Mouse (Mus musculus) cerebellum, adult 8-10 months (tissue): ENCODE measurements around the gene St6galnac3.
"Not testable (repeated sequence)": the region's sequence is repeated elsewhere in the genome, so short reads cannot be mapped to it uniquely, and the experiment has no call there.

ENCODE experiments used
- DNase-seq: peaks from one replicate; pipeline ENCODE4 v3.0.0; 2022

St6galnac3 gene

DNA sequence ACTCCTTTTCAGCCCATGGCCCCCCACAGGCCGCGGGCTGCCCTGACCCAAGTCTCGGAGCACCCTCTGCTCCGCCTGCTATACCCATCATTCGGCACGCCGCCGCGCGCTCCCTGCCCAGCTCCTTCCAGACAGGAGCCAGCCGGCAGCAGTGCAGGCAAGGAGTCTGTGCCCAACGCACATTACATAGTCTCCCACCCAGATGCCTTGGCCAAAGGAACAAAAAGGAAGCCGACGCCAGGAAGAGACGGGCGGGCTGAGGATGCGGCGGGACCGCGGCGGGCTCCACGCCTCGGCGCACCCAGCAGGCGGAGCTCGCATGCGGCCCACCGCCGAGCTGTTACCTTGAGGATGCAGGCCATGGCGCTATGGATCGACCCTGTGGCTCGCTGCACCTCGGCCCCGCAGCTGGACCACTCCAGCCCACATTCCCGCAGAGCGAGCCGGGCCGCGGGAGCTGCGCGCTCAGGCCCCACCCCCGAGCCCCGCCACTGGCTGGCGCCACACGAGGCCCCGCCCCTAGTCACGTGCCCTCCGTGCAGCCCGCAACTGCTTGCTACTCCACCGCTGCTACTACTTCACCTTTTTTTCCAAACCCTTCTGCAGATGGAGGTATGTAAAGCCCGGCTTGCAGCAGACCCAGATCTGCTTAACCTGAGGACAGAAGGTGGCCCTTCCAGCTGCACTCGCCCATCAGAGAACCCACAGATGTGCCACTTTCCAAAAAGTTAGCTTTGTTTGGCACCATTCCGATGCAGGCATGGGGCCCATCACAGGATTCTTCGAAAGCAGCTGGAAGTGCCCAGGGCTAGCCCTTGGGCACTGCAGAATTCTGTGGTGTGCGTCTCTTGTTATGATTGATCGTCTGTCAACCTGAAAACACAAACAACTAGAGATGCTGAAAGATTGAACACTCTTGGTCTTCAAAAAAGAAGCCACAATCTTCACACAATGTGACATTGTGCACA lies at the start of gene St6galnac3:
Gene St6galnac3 (minus strand): TSS at position 474 of the 968 bp plus-strand sequence.
- peak; percentile 58 for DNase-seq

DNA sequence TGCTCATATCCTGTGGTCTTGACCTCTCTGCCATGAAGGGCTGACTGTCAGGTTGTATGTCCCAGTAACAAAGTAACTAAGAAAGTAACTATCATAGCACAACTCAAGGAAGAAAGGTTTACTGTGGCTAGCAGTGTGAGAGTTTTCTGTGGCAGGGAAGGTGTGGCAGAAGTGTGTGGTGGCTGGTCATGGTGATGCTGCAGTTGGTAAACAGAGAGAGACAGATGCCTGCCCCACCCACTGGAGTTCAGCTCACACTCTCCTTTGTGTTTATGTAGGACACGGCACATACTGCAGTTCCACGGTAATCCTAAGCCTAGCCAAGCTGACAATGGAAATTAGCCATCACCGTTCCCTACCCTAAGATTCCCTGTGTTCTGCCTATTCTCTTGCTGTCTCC lies 49.6 kb upstream of the St6galnac3 start:
- no peak for DNase-seq

DNA sequence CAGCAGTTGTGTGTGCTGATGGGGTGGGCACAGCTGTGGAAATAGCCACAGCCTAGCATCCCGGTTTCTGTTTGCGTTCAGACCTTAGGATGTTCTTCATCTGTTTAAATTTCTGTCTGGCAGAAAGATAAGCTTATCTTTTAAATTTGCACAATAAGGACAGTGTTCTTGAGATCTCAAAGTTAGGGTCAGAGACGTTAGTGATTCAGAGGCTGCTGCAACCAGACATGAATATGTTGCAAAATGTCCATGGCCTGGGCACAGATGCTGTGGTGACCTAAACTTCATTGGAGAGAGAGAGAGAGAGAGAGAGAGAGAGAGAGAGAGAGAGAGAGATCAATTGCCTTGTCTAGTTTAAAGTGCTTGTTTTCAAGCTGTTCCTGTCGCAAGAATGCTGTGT lies 46.5 kb upstream of the St6galnac3 start:
- no peak for DNase-seq

DNA sequence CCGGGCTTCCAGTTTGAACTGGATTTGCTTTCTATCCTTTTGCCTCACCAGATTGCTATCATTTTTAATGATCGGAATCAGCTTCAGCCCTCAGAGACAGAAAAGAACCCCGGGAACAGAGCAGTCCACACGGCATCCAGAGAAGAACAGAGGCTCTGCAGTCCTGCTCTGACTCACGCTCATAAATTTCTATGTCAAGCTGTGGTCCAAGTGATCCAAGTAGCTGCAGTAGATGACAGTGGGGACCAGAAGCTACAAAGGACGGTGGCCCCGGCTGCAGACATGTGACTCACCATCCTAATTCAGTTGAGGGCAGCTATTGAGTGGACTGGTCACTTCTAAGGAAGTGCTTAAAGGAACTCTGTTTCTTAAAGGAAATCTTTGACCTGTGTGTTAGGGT lies 45.6 kb upstream of the St6galnac3 start:
- DNase-seq = no peak

DNA sequence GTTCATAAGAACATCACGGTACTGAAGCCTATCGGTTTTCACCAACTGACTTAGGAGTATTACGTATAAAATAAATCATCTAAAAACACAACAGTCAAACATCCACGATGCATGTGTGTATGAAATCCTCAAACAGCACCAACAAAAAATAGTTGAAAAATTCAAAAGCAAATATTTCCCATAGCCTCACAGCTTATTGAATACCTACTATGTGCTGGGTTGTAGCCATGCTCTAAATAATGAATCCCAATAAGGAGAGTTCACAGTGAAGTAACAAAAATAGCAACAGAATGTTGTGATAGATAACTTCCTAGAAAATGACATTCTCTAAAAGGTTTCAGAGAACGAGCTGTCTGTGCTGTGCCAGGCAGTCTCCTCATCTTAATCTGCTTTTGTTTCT lies 44.2 kb upstream of the St6galnac3 start:
- no peak for DNase-seq

DNA sequence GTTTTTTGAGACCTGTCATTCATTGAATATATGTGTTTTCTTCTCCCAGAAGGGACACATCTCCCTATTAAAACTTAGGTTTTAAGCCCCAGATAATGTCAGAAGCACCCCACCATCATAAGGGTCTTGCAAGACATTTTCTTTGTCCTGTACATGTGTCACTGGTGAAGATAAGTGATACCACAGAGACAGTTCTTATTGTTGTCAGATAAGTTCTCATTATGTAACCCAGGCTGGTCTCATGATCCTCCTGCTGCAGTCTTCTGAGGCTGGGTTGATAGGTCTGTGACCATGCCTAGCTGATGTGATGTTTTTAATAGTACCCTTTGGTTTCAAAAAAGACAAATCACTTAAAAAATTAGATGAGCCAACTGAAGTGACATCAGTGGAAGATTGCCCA lies 40.2 kb upstream of the St6galnac3 start:
- DNase-seq = no peak

DNA sequence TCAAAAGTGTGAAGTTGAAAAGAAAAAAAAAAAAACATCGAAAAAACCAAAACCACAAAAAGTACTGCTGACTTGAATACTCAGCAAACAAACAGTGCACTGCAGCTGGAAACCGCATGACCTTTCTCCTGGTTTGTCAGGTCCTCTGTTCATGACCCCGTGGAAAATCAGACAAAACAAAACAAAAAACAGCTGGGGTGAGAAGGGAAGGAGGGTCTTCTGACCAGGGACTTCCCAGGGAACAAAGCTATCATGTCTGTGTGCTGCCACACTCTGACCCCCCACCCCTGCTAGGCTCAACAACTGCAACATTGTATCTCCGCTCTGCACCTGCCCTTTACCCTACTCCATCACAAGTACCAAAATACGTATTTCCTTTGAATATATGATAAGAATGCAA lies 39.8 kb upstream of the St6galnac3 start:
- DNase-seq = no peak

DNA sequence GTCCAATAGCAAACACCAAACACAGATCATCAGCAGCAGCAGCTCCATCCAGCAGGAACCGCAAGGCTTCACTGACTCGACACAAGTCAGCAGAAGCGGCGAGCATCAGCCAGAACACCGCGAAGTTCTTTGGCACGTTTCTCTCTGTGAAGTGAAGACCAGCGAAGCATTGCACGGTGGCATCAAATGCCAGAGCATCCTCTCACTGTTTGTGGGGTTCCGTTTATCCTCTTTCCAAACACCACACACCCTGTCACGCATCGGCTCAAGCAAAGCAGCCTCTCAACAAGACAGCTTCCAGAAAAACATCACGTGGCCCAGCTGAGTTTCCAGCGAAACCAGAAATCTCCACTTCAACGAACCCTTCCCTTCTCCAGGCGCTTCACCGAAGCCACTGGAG lies 36.2 kb upstream of the St6galnac3 start:
- DNase-seq = no peak

DNA sequence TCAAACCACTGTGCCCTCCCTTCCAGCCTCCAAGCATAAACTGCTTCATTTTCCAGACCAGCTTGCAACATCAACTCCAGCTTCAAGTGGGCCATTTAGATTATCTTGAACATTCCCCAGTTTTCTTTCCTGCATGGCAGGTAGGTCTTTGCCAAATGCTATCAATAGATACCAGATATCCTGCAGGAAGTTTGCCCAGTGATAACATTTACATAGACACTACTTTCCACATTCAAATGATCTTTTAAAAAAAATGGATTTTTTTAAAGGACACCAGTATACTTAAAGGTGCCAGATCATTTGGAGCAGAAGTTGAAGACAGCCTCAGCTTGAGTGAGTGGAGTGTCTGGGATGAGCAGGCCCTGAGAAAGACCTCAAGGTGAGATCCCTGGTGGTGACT lies 34.3 kb upstream of the St6galnac3 start:
- no peak for DNase-seq

DNA sequence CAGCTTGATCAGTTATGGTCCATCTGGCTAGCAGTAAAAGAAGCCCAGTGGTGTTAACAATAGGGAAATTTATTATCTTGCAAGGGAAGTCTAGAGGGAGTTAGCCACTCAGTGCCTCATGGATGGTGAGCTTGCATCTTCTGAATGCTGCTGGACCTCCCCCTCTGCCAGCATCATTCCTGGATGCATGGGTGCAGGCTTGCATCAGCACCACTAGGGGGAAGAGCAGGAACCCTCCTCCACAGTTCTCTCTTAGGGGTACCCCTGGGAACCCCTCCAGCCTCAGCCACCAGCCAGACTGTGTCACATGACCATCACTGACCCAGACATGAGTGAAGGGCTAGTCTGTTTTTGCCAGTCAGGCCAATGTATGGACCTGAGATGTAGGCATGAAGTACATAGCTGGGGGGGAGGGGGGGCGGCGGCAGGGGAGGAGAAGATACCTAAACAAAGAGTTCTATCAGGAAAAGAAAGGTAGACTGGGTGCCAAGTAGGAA lies 31.6 kb upstream of the St6galnac3 start:
- no peak for DNase-seq

DNA sequence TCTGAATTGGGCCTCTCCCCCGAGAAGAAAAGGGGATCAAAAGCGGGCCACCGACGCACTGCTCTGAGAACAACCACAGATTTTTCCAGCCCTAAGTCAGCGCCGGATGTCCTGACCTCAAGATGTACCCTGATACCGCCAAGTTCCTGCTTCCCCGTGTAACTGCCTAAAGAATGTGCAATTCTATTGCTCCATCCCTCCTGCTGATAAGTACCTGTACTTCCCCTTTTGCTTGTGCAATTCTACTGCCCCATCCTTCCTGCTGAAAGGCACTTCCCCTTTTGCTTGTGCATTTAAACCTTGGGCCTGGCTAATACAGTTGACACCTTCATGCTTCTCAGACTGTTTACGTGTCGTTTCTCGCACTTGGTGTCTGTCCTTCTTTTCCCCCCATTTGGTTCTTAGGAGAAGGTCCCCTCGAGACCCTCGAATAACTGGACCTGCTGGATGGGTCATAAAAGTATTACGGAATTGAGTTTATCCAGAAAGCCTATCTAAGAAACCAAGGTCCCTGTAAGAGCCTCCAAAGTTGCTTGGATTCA lies 30.9 kb upstream of the St6galnac3 start:
- DNase-seq = not testable (repeated sequence)

DNA sequence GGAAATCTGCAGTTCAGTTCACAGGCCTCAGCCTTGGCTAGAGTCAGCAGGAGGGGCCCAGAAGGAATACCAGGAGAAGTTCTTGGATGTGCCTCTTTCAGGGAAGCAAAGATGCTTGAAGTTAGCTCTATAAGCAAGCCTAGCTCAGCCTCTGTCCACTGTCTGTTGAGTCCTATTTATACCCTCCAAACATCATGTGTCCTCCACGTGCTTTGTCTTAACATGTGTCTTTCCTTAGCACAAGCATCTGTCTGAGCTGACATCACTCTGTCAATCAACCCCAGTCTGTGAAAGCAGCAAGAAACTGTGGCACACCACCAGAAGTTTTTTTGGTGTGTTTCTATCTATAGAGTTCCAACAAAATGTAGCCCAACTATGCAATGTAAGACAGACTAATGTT lies 26.5 kb upstream of the St6galnac3 start:
- no peak for DNase-seq

DNA sequence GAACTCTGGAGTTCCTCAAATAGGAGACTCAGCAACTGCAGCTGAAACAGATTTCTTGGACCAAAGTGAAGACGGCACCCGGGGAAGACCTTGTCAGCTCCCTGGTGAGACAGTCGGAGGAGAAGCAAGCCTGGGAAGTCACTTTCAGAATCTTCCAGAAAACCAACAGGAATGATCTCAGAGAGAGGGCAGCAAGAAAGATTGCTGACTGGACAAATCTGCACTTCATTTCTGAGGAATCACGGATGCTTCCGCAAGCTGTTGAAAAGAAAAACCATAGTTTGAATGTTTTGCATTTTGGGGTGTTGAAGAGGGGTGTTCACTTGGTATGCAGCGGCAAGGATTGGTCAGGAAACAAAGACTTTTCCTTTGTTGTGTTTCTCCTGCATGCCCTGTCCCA lies 24.4 kb upstream of the St6galnac3 start:
- no peak for DNase-seq

DNA sequence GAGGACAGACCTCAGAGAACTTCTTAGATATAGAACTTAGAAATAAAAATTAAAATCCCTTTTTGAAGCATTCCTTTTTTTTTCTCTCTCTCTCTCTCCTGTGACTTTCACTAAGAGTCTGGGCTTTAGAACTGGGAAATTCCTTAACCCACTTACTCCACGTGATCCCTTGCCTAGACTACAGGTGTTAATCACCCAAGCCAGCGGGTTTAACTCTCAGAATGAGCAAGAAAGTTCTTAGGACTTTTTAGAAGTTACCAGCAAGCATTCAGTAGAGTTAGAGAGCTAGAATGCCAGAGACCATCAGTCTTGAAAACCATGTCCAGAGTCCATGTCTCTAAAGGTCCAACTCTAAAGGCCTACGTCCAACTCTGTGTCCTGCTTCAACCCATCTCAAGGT lies 23.3 kb upstream of the St6galnac3 start:
- no peak for DNase-seq

DNA sequence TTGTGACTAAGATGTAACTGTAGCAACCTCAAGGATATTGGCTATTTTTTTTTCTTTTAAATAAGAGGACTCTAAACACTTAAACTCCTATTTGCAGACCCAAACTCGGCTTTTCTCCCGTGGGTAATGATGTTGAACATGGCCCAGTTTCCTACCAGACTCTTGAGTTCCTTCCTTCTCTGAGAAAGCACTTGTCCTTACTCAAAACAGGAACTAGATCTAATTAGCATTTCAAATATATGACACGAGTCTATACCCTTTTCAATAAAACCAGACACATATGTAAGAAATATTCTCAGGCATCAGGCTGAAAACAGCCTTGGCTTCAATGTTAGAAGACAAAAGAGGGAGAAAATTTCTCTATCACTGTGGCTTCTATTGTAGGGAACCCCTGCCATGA lies 20.1 kb upstream of the St6galnac3 start:
- no peak for DNase-seq

DNA sequence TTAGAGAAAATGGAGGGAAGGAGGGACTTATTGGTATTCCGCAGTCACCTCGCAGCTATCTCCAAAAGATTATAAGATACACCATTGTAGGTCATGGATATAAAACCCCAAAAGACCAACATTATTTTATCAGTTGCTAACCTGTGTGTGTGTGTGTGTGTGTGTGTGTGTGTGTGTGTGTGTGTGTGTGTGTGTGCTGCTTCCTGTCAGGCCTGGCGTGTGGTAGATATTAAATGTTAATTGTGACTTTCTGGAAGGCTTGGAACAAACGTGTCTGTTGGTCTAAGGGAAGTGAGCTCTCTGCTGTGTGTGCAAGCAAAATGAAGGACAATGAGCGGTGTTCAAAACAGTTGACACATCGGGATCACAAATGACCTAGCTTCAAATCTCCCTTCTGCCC lies 19.5 kb upstream of the St6galnac3 start:
- no peak for DNase-seq

DNA sequence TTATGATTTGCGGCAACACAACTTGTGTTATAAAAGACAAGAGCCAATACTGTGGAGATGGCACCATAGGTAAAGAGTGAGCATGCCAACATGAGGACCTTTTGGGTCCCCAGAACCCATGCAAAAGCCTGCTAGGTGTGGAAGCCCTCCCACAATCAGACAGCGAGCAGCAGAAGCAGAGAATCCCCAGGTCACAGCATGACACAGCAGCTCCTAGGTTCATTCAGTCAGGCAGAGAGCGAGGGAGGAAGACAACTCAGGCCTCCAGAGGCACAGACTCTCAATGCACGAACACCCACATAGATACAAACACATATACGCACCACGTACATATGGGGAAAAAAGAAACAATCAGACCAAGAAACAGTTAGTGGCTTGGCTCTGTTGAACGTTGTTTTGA lies 16.8 kb upstream of the St6galnac3 start:
- no peak for DNase-seq

DNA sequence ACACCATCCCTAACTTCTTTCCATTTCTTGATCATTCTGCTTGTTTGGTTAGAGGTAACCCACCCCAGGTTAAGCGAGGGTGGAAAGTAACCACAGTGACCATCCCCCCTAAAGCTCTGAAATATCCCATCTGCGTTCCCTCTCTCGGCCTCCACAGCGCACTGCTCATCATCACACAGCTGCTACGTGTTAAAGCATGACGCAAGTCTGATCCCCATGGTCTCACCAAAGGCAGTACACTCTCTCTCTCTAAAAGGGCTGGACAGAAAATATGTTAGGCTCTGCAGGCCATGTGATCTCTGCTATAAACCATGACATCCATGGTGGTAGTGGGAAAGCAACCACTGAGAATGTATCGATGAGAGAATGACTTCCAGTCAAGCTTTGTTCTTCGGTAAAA lies 14.4 kb upstream of the St6galnac3 start:
- no peak for DNase-seq

DNA sequence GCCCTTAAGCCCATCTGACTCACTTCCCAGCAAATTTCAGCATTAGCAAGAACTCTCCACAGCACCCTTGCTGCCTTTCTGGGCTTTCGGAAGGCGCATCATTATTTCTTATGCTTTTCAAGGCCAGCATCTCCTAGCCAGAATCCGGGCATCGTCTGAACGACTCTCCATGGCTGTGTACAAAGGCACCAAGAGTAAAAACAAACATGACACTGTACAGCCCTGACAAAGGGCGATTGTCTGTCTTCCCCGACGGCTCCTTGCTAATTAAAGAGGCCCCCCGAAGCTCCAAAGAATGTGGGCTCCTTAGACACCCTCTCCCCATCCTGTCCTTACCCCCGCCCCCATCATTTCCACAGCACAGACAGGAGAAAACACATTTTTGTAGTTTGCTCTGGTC lies 13.4 kb upstream of the St6galnac3 start:
- DNase-seq = no peak

DNA sequence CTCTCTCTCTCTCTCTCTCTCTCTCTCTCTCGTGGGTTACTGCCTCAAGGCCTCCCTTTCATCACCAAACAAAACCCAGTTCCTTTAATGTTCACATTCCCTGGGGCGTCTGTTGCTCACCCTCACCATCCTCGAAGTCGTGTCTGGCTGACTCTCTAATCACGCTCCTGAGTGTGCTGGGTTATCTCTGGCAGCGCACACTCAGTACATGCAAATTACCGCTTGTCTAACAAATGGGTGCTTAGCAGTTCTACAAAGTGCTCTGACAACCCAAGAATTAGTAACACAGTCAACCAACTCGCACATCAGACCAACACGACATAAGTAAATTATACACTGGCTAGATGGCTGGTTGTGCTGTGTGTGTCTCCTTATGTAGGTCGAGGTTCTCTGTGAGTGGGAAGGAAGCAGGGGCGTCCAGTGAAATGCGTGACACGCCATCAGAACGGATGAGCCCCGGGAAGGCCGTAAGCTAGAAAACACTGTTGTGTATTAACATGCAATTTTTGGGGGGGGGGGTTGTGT lies 11.8 kb upstream of the St6galnac3 start:
- DNase-seq = no peak

DNA sequence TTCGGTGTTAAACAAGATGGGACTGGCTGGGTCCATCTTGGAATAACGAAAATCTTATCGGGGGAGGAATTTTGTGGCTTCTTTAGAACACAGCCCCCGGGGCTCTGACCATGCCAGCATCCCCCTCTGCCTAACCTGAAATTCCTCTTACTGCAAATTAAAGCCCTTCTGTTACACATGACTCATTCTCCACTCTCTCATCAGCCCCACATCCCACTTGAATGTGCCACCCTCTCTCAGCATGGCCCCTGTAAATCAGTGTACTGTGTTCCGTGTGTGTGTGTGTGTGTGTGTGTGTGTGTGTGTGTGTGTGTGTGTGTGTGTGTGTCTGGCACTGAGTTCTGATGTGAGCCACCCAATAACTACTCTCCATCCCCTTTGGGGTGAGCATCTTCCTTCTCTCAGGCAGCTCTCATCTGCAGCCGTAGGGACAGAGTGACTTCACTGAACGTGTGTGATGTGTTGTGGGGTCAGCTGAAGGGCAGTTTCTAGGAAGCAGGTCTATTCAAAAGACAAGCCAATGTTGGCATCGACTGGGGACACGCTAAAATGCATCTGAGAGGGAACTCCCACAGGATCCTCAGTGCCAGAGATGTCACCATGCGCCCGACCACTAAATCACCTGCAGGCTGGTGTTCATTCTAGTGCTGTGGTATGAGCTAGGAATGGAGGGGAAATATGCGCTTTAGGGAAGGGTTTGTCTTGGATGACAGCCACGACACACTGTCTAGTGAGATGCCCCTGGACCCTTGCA lies 11.0 kb upstream of the St6galnac3 start:
- no peak for DNase-seq

DNA sequence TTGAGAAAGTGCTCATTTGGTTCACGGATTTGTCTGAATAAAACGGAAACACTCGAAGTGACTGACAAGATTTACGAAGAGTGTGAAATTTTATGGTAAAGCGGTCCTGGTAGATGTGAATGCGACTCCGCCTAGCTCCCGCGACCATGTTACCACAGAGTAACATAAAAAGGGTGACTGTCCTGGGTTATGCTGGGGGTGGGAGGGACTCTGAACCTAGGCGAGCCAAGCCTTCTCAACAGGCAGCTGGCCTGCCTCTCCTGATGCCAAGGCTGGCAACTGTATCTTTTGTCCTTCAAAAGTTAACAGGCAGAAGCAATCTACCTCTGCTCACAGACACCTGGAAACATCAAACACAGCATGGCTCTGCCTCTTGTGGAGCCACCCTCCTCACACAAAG lies 9.8 kb upstream of the St6galnac3 start:
- no peak for DNase-seq

DNA sequence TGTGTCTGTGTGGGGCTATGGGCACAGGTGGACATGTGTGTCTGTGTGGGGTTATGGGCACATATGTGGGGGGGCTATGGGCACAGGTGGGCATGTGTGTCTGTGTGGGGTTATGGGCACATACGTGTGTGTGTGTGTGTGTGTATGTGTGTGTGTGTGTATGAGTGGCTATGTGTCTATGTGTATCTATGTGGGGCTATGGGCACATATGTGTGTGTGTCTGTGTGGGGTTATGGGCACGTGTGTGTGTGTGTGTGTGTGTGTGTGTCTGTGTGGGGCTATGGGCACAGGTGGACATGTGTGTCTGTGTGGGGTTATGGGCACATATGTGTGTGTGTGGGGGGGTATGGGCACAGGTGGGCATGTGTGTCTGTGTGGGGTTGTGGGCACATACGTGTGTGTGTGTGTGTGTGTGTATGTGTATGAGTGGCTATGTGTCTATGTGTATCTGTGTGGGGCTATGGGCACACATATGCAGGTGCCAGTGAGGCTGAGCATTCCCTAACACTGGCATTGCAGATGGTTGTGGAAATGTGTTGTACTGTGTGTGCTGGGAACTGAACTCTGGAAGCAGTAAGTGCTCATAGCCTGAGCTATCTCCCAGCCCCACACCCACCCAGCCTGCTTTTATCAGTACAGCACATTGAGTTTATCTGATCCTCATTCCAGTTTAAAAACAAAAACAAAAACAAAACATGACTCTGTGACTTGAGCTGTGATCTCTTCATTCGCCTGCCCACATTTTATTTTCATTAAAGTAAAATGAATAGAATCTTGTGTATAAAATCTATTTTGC lies 8.6 kb upstream of the St6galnac3 start:
- no peak for DNase-seq
